Mouse (Mus musculus): ENCODE measurements around the gene Mfsd9.

GRCm38 (mm10) chr1:40829213-40829914 lies 38.9 kb upstream of the Mfsd9 start:
- TF ChIP-seq POLR2A (IDR thresholded peaks at IDR 0.05; ENCODE audit: low read depth, low read length) (no peak), CTCF (conservative IDR thresholded peaks at IDR 0.05; ENCODE audit: insufficient read depth, insufficient read length, low read depth, low read length) (no peak)

Measured in kidney, adult 2 months (tissue).